Mouse (Mus musculus) embryonic fibroblast, embryonic 13.5 days (primary cell): ENCODE results near the gene Tecr.

Source experiments
- CTCF ChIP-seq: IDR thresholded peaks from 2 replicates; pipeline ENCODE4 v1.5.1; 2011; ENCODE audit warnings: mild to moderate bottlenecking, control low read depth, low read length, moderate library complexity, borderline replicate concordance; ENCODE audit not compliant: insufficient read depth
- POLR2A ChIP-seq: IDR thresholded peaks from 2 replicates; pipeline ENCODE4 v1.6.1; 2011; ENCODE audit warnings: low read depth, mild to moderate bottlenecking, control low read depth, low read length, moderate library complexity

GRCm38 (mm10) chr8:83568128-83568527 is 39.6 kb downstream of the Tecr start:
- TF ChIP-seq CTCF (no peak), POLR2A (no peak)
